Mouse (Mus musculus) cortical plate, adult 2 months (tissue): ENCODE data around the gene Il31ra.

Experiments
- CTCF ChIP-seq: fragments of 200-500 bp; IDR thresholded peaks from 2 replicates; pipeline ENCODE4 v1.5.1; 2011; ENCODE audit warnings: mild to moderate bottlenecking, control low read depth, low read length; ENCODE audit not compliant: insufficient read depth; ENCODE audit errors: extremely low read depth
- POLR2A ChIP-seq: fragments of 200-500 bp; IDR thresholded peaks from 2 replicates; pipeline ENCODE4 v1.6.1; 2011; ENCODE audit warnings: mild to moderate bottlenecking, low read length, control low read depth; ENCODE audit not compliant: insufficient read depth; ENCODE audit errors: extremely low read depth

DNA sequence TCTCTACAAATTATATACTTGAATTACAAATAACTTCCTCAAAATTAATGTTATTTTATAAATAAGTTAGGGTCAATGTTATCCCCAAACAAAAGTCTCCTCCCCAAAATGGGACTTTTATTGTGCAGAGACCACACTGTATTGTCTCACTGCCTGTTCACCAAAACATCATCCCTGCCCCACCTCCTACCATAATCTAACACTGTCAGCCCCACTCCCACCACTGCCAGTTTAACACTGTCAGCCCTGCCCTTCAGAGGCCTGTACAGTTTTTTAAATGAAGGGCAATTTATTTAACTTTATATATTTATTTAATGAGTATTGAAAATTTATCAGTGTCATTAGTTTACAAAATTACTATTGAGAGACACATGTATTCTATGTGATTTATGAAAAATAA lies 31.4 kb upstream of the Il31ra start:
- TF ChIP-seq POLR2A (no peak), CTCF (no peak)
